Mouse (Mus musculus): ENCODE data around the gene Lyrm4. TPM values are rescaled to one million over a fixed set of nuclear protein-coding genes. Genes with fewer than 3 reads are reported as not detected.

Gene Lyrm4
- polyA plus RNA-seq, 1 experiment from 2014 or later: 31.6 TPM

GRCm38 (mm10) chr13:36019309-36020274 is 97.7 kb downstream of the Lyrm4 start:
- no peak overlapping the region for H3K4me2 ChIP-seq (ENCODE audit: low read length)
- WGBS: 51% methylated on average over 10 of the region's 10 CpGs
- no peak overlapping the region for H3K4me3 ChIP-seq (ENCODE audit: control insufficient read depth in 1 of 2, insufficient read depth in 1 of 2, low read depth in 1 of 2, low read length in 2 of 2)
- H3K9me3 ChIP-seq (ENCODE audit: control insufficient read depth, low read length): no peaks in the 10 kb centered on the region
- ATAC-seq (ENCODE audit: insufficient number of reproducible peaks, insufficient read depth, low FRiP score, low read depth): no peak
- no peak overlapping the region for H3K27ac ChIP-seq (replicated peaks in 1 of 2; ENCODE audit: control insufficient read depth in 1 of 2, insufficient read depth in 1 of 2, low read depth in 2 of 2, low read length in 2 of 2)
- H3K36me3 ChIP-seq (ENCODE audit: control insufficient read depth, insufficient read depth, low read length): no peaks in the 10 kb centered on the region
- H3K9ac ChIP-seq (ENCODE audit: low read length): no peak overlapping the region; the same call in 1 of the 2 replicates
- no peaks in the 10 kb centered on the region for H3K27me3 ChIP-seq (ENCODE audit: control insufficient read depth, insufficient read depth, low read length)
- H3K4me1 ChIP-seq (ENCODE audit: control insufficient read depth in 2 of 2, insufficient read depth in 2 of 2, low read length in 2 of 2): peaks cover 9 to 48% of the 10 kb centered on the region in 2 experiments

DNA sequence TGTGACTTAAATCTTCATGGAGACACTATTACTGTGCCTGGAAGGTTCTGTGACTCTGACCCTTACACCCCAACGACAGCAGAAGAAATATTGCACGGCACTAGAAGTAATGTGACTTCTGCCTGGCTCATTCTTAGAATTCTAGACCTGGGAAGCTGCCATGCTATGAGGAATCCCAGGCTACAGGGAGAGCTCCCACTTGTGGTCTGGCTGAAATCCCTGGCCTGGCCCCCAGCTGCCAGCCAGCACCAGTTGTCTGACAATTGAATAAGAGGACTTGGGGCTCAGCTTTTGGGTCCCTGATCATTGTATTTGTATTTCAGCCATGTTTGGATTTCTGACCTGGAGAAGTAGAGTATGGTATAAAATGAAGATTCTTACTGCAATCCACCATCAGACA is 99.3 kb downstream of the Lyrm4 start:
- H3K4me1 ChIP-seq (ENCODE audit: control insufficient read depth in 2 of 2, insufficient read depth in 2 of 2, low read length in 2 of 2): peaks cover 9 to 50% of the 10 kb centered on the region in 2 experiments
- no peak for ATAC-seq (ENCODE audit: insufficient number of reproducible peaks, insufficient read depth, low FRiP score, low read depth)
- peak overlapping the region in 1 of 2 experiments; percentile 47; a peak in 1 of 4 replicates for H3K27ac ChIP-seq (replicated peaks in 1 of 2; ENCODE audit: control insufficient read depth in 1 of 2, insufficient read depth in 1 of 2, low read depth in 2 of 2, low read length in 2 of 2)
- no peak overlapping the region for H3K4me2 ChIP-seq (ENCODE audit: low read length)
- H3K36me3 ChIP-seq (ENCODE audit: control insufficient read depth, insufficient read depth, low read length): no peaks in the 10 kb centered on the region
- WGBS: 36% methylated on average over 2 of the region's 2 CpGs
- H3K4me3 ChIP-seq (ENCODE audit: control insufficient read depth in 1 of 2, insufficient read depth in 1 of 2, low read depth in 1 of 2, low read length in 2 of 2): no peak overlapping the region
- no peaks in the 10 kb centered on the region for H3K9me3 ChIP-seq (ENCODE audit: control insufficient read depth, low read length)
- H3K9ac ChIP-seq (ENCODE audit: low read length): no peak overlapping the region
- no peaks in the 10 kb centered on the region for H3K27me3 ChIP-seq (ENCODE audit: control insufficient read depth, insufficient read depth, low read length)

DNA sequence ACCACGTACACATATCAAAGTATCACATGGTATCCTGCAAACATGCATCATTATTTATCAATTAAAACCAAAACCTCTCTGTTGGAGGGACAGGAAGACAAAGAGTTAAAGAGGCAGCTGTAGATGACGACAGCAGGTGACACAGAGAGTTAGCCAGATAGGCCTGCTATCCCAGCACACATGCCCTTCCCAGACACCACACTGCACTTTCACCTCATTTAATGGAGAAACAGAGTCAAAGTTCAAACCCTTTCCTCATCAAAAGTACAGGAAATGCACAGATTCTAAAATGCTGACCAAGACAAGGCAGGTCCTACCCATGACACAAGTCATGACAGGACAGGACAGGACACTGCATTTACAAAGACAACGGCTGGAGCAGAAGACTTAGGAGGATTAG is 101.7 kb downstream of the Lyrm4 start:
- WGBS: 67% methylated on average over 3 of the region's 3 CpGs
- no peak overlapping the region for H3K27ac ChIP-seq (replicated peaks in 1 of 2; ENCODE audit: control insufficient read depth in 1 of 2, insufficient read depth in 1 of 2, low read depth in 2 of 2, low read length in 2 of 2)

GRCm38 (mm10) chr13:36009981-36010380 is 107.3 kb downstream of the Lyrm4 start:
- WGBS: 20% methylated on average over 2 of the region's 2 CpGs
- ATAC-seq (ENCODE audit: insufficient number of reproducible peaks, insufficient read depth, low FRiP score, low read depth): no peak
- peak overlapping the region in 1 of 2 experiments; percentile 61; a peak in 2 of 4 replicates for H3K27ac ChIP-seq (replicated peaks in 1 of 2; ENCODE audit: control insufficient read depth in 1 of 2, insufficient read depth in 1 of 2, low read depth in 2 of 2, low read length in 2 of 2)

More for the DNA sequence above, 101.7 kb downstream of the Lyrm4 start:
- Histone ChIP-seq H3K9ac (ENCODE audit: low read length) (no peak overlapping the region), H3K27me3 (ENCODE audit: control insufficient read depth, insufficient read depth, low read length) (no peaks in the 10 kb centered on the region), H3K9me3 (ENCODE audit: control insufficient read depth, low read length) (no peaks in the 10 kb centered on the region), H3K36me3 (ENCODE audit: control insufficient read depth, insufficient read depth, low read length) (no peaks in the 10 kb centered on the region), H3K4me2 (ENCODE audit: low read length) (no peak overlapping the region), H3K4me1 (ENCODE audit: control insufficient read depth in 2 of 2, insufficient read depth in 2 of 2, low read length in 2 of 2) (peaks cover 9 to 44% of the 10 kb centered on the region in 2 experiments), H3K4me3 (ENCODE audit: control insufficient read depth in 1 of 2, insufficient read depth in 1 of 2, low read depth in 1 of 2, low read length in 2 of 2) (no peak overlapping the region)
- no peak for ATAC-seq (ENCODE audit: insufficient number of reproducible peaks, insufficient read depth, low FRiP score, low read depth)

DNA sequence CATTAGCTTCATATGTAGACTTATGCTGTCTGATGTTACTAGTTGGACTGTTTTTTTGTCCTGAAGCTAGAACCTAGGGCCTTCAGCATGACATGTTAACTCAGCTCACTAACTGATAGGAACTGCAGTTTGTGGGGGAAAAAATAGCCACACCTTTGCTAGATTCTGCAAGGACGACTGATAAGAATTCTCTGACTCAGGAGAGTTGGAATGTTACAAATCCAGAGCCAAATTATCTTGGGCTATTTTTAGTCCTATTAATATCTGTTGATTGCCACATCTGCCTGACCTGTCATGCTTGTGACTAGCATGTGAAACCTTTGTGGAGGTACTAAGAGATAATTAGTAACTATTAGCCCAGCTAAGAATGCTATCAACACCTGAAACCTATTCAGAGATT is 116.5 kb downstream of the Lyrm4 start:
- ATAC-seq (ENCODE audit: insufficient number of reproducible peaks, insufficient read depth, low FRiP score, low read depth): no peak
- 8% methylated on average over 1 of the region's 1 CpGs for WGBS

More at GRCm38 (mm10) chr13:36009981-36010380, 107.3 kb downstream of the Lyrm4 start:
- H3K4me2 ChIP-seq (ENCODE audit: low read length): no peak overlapping the region
- H3K27me3 ChIP-seq (ENCODE audit: control insufficient read depth, insufficient read depth, low read length): no peaks in the 10 kb centered on the region
- H3K9me3 ChIP-seq (ENCODE audit: control insufficient read depth, low read length): no peaks in the 10 kb centered on the region
- H3K4me3 ChIP-seq (ENCODE audit: control insufficient read depth in 1 of 2, insufficient read depth in 1 of 2, low read depth in 1 of 2, low read length in 2 of 2): no peak overlapping the region
- no peak overlapping the region for H3K9ac ChIP-seq (ENCODE audit: low read length)
- H3K36me3 ChIP-seq (ENCODE audit: control insufficient read depth, insufficient read depth, low read length): no peaks in the 10 kb centered on the region
- peaks cover 4 to 19% of the 10 kb centered on the region in 2 experiments for H3K4me1 ChIP-seq (ENCODE audit: control insufficient read depth in 2 of 2, insufficient read depth in 2 of 2, low read length in 2 of 2)

DNA sequence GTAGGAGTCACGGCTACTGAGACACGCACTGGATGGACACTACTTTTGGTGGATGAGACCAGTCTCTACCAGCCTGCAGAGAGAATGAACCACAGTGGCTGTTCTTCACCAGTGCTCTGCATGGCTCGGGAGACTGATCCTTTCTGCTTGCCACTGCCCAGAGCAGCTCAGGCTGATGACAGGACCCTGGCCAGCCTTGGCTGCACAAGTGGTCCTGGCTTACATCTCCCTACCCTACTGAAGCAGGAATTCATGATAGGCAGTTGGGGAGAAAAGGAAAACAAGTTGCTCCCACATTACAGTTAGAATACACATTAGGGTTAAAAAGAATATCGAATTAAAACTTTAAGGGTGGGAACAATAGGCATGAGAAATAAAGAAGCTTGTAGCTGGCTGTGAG is 119.7 kb downstream of the Lyrm4 start:
- peaks cover 31 to 60% of the 10 kb centered on the region in 2 experiments for H3K4me1 ChIP-seq (ENCODE audit: control insufficient read depth in 2 of 2, insufficient read depth in 2 of 2, low read length in 2 of 2)
- H3K9me3 ChIP-seq (ENCODE audit: control insufficient read depth, low read length): no peaks in the 10 kb centered on the region
- H3K27ac ChIP-seq (replicated peaks in 1 of 2; ENCODE audit: control insufficient read depth in 1 of 2, insufficient read depth in 1 of 2, low read depth in 2 of 2, low read length in 2 of 2): peak overlapping the region; percentile 12 to 51; a peak in 3 of 4 replicates
- no peak overlapping the region for H3K4me2 ChIP-seq (ENCODE audit: low read length)
- H3K27me3 ChIP-seq (ENCODE audit: control insufficient read depth, insufficient read depth, low read length): no peaks in the 10 kb centered on the region
- no peak overlapping the region for H3K9ac ChIP-seq (ENCODE audit: low read length)
- no peaks in the 10 kb centered on the region for H3K36me3 ChIP-seq (ENCODE audit: control insufficient read depth, insufficient read depth, low read length)
- ATAC-seq (ENCODE audit: insufficient number of reproducible peaks, insufficient read depth, low FRiP score, low read depth): peak; percentile 35; the same call in 1 of the 2 replicates
- no peak overlapping the region for H3K4me3 ChIP-seq (ENCODE audit: control insufficient read depth in 1 of 2, insufficient read depth in 1 of 2, low read depth in 1 of 2, low read length in 2 of 2)
- 54% methylated on average over 4 of the region's 4 CpGs for WGBS

More for the DNA sequence above, 116.5 kb downstream of the Lyrm4 start:
- Histone ChIP-seq H3K27ac (replicated peaks in 1 of 2; ENCODE audit: control insufficient read depth in 1 of 2, insufficient read depth in 1 of 2, low read depth in 2 of 2, low read length in 2 of 2) (no peak overlapping the region), H3K4me3 (ENCODE audit: control insufficient read depth in 1 of 2, insufficient read depth in 1 of 2, low read depth in 1 of 2, low read length in 2 of 2) (no peak overlapping the region), H3K9me3 (ENCODE audit: control insufficient read depth, low read length) (no peaks in the 10 kb centered on the region), H3K4me1 (ENCODE audit: control insufficient read depth in 2 of 2, insufficient read depth in 2 of 2, low read length in 2 of 2) (peaks cover 16 to 39% of the 10 kb centered on the region in 2 experiments), H3K36me3 (ENCODE audit: control insufficient read depth, insufficient read depth, low read length) (no peaks in the 10 kb centered on the region), H3K9ac (ENCODE audit: low read length) (no peak overlapping the region), H3K4me2 (ENCODE audit: low read length) (no peak overlapping the region), H3K27me3 (ENCODE audit: control insufficient read depth, insufficient read depth, low read length) (no peaks in the 10 kb centered on the region)

- H3K4me1 ChIP-seq (ENCODE audit: control insufficient read depth in 2 of 2, insufficient read depth in 2 of 2, low read length in 2 of 2): peaks cover 31 to 59% of the 10 kb centered on the region in 2 experiments
- H3K4me3 ChIP-seq (ENCODE audit: control insufficient read depth in 1 of 2, insufficient read depth in 1 of 2, low read depth in 1 of 2, low read length in 2 of 2): no peak overlapping the region
- ATAC-seq (ENCODE audit: insufficient number of reproducible peaks, insufficient read depth, low FRiP score, low read depth): no peak
- H3K36me3 ChIP-seq (ENCODE audit: control insufficient read depth, insufficient read depth, low read length): no peaks in the 10 kb centered on the region
- H3K9ac ChIP-seq (ENCODE audit: low read length): peak overlapping the region; percentile 38; the same call in 1 of the 2 replicates
- peak overlapping the region; percentile 48 to 66 for H3K27ac ChIP-seq (replicated peaks in 1 of 2; ENCODE audit: control insufficient read depth in 1 of 2, insufficient read depth in 1 of 2, low read depth in 2 of 2, low read length in 2 of 2)
- H3K27me3 ChIP-seq (ENCODE audit: control insufficient read depth, insufficient read depth, low read length): no peaks in the 10 kb centered on the region
- H3K4me2 ChIP-seq (ENCODE audit: low read length): no peak overlapping the region
- 31% methylated on average over 2 of the region's 2 CpGs for WGBS
- no peaks in the 10 kb centered on the region for H3K9me3 ChIP-seq (ENCODE audit: control insufficient read depth, low read length)
Observed at GRCm38 (mm10) chr13:35995696-35996426, 121.5 kb downstream of the Lyrm4 start.
